Mouse (Mus musculus) C2C12 (cell line): ENCODE results near the gene Hipk2.

ENCODE experiments used
- CTCF ChIP-seq: IDR thresholded peaks from one replicate; pipeline ENCODE4 v1.5.1; 2011; ENCODE audit not compliant: control insufficient read depth, insufficient read depth, insufficient read length
- FOSL1 ChIP-seq: IDR thresholded peaks from one replicate; pipeline ENCODE4 v1.8.0; 2011; ENCODE audit warnings: mild to moderate bottlenecking, low read length; ENCODE audit not compliant: poor library complexity, insufficient read depth, severe bottlenecking
- MAX ChIP-seq: IDR thresholded peaks from one replicate; pipeline ENCODE4 v1.6.1; 2011; ENCODE audit warnings: mild to moderate bottlenecking, control low read depth
- MYOG ChIP-seq: IDR thresholded peaks from one replicate; pipeline ENCODE4 v1.6.1; 2011; ENCODE audit not compliant: control insufficient read depth, insufficient read length; ENCODE audit errors: extremely low read depth

GRCm38 (mm10) chr6:38769627-38770026 is 106.3 kb downstream of the Hipk2 start:
- no peak for TF ChIP-seq CTCF
- TF ChIP-seq MAX = no peak
- no peak for TF ChIP-seq MYOG
- TF ChIP-seq FOSL1 = no peak
